Mouse (Mus musculus) ovary, postnatal 10 days (tissue): ENCODE results near the gene Vmn2r69.

ENCODE experiments used
- DNase-seq: peaks from one replicate; pipeline ENCODE4 v3.0.0; 2022; ENCODE audit warnings: low spot score

Vmn2r69 gene

GRCm38 (mm10) chr7:85415820-85416219 is at the start of gene Vmn2r69:
Vmn2r69 (minus strand) TSS chr7:85415920.
- DNase-seq, result no peak
